Mouse (Mus musculus) brain, embryonic 14.5 days (tissue): ENCODE data around the gene Arhgap18.

Experiments used
- CTCF ChIP-seq: fragments of 200-500 bp; IDR thresholded peaks from 2 replicates; pipeline ENCODE4 v1.5.1; 2012; ENCODE audit warnings: inconsistent platforms, mild to moderate bottlenecking, moderate library complexity, borderline replicate concordance; ENCODE audit not compliant: insufficient read depth, insufficient read length; ENCODE audit errors: extremely low read depth
- POLR2A ChIP-seq: fragments of 200-500 bp; IDR thresholded peaks from 2 replicates; pipeline ENCODE4 v1.6.1; 2012; ENCODE audit warnings: mild to moderate bottlenecking, inconsistent platforms, borderline replicate concordance; ENCODE audit not compliant: poor library complexity, insufficient read depth, insufficient read length, severe bottlenecking; ENCODE audit errors: extremely low read depth

DNA sequence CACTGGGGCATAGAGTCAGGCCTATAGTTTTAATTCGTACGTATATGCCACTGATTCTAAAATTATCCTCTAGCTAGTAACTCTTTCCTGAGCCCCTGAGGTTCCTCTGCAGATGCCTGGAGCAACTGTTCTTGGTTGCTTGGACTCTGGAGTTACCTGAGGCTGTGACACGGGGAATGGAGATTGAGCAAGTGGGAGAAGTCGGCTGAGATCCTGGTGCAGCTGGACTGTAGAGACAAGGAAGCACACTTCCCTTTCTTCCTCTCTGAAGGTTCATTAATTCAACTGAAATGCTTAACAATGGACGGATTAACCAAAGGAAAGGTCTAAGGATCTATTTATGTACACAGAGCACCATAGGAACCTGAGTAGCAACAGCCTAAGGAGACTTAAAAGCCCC lies 70.8 kb downstream of the Arhgap18 start:
- TF ChIP-seq POLR2A (no peak), CTCF (no peak)
